Mouse (Mus musculus): ENCODE results near the gene Cep162. TPM values are rescaled to one million over a fixed set of nuclear protein-coding genes. Genes with fewer than 3 reads are reported as not detected.

Cep162 gene
- total RNA-seq, 2 experiments from 2014 or later, result 2.8 to 3.0 TPM

DNA sequence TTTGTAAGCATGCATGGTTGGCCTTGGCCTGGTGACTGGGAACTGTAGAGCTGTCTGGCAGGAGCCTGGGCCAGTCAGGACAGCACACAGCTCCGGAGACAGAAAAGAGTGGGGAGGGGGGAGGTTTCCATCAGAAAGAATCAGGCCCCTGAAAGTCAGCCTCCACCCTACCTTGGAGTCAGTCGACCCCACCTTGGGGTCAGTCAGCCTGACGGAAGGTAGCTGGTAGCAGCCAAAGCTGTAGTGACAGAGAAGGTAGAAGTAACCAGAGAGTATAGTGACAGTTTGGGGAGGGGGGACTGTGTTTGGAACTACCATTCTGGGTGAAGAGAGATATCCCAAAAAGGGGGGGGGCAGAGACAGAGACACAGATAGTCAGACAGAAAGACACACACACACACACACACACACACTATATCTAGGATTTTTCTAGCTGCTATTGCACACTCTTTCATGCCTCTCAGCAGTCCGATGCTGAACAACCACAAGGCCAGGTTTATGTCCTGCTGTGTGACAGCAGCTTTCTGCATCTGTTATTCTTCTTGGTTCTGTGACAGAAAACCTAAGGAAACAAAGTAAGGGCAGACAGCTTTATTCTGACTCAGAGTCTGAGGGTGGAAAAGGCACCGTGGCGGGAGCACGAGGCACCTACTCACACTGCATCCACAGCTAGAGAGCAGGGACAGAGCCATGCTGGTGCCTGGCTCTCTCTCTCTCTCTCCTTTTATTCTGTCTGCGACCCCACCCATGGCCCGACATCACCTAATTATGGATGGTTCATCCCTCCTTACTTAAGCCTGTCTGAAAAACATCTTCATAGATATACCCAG, 88.1 kb downstream of the Cep162 start:
- intact Hi-C loops (cut with DNase I), result no loop called here
- no peak for DNase-seq (ENCODE audit: low spot score)

- intact Hi-C loops (cut with DNase I), result no loop called here
- no peak for DNase-seq (ENCODE audit: low spot score)
Measured at GRCm38 (mm10) chr9:87162559-87162958, 92.8 kb downstream of the Cep162 start.

DNA sequence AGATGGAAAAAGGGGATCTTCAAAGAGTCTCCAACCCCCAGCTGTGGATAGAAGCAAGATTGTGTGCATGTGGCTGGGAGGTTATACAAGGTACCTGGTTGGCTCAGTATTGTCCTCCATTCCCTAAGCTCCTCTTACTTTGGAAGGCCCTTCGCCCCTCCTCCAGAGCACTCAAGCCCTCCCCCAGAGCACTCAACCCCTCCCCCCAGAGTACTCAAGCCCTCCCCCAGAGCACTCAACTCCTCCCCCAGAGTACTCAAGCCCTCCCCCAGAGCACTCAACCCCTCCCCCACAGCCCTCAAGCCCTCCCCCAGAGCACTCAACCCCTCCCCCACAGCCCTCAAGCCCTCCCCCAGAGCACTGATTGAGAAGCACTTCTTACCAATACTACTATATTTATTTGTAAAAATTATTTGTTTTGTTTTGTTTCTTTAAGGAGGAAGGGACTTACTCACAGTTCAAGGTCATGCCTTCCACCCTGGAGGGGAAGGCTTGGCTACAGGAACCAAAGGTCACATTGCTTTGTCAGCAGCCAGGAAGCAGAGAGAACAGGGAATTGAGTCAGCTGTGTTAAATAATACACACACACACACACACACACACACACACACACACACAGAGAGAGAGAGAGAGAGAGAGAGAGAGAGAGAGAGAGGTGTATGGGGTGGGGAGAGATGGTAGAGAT, 102.6 kb downstream of the Cep162 start:
- intact Hi-C loops (cut with DNase I), result no loop called here
- DNase-seq (ENCODE audit: low spot score), result no peak

DNA sequence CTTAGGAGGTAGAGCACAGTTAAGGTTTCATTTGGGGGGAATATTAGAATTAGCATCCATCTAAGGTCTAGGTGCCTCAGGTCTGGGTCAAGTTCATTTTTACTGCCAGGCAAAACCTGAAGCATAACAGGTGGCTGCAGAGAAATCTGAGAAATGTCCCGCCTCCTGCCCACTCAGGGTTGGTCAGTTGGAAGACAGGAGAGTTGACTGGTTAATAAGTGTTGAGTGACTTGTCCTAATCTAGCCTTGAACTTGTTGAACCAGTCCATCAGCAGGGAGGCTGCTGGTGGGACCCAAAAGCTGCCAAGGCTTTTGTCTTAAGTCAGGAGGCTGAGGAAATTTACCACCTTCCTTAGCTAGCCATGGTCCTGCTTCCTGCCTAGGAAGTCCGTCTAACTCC, 107.4 kb downstream of the Cep162 start:
- intact Hi-C loops (cut with DNase I), result no loop called here
- DNase-seq (ENCODE audit: low spot score), result no peak

DNA sequence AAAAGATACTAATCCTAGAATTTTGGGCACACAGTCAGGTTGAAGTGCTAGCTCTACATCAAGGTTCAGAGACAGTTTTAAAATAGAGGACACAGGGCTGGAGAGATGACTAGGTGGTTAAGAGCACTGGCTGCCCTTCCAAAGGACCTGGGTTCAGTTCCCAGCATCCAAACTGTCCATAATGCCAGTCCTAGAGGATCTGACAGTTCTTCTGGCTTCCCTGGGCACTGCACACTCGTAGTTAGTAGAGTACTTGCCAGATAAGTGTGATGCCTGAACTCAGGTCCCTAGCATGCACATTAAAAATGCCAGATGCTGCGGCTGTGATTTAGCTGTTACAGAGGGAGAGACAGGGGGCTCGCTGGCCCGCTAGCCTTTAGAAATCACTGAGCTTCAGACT, 108.9 kb downstream of the Cep162 start:
- DNase-seq (ENCODE audit: low spot score), result no peak
- intact Hi-C loops (cut with DNase I), result no loop called here

DNA sequence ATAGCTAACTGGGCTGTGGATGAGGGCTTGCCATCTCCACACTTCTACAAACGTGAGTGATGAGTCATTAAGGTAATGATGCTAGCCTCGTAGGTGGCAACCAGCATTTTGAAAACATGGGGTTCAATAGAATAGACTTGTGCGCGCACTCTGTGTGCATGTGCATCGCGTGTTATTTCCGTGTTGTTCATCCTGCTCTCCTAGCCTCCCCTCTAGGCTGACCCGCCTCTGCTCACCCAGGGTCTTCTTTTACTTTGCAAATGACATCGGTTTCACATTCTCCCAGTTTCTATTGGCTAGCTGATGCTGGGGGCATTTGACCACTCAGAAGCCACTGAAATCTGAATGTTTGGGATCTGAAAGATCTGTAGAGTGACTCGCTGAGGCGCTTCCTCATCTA, 109.7 kb downstream of the Cep162 start:
- no peak for DNase-seq (ENCODE audit: low spot score)
- intact Hi-C loops (cut with DNase I), result no loop called here

GRCm38 (mm10) chr9:87145180-87145579, 110.2 kb downstream of the Cep162 start:
- intact Hi-C loops (cut with DNase I), result no loop called here
- DNase-seq (ENCODE audit: low spot score), result no peak

- intact Hi-C loops (cut with DNase I), result no loop called here
- DNase-seq (ENCODE audit: low spot score), result no peak
Measured at GRCm38 (mm10) chr9:87144532-87144931, 110.8 kb downstream of the Cep162 start.

- intact Hi-C loops (cut with DNase I), result no loop called here
- DNase-seq (ENCODE audit: low spot score), result no peak
Measured at GRCm38 (mm10) chr9:87144106-87144505, 111.2 kb downstream of the Cep162 start, which contains the start of gene Mrap2. TSS of gene Mrap2 (plus strand) at chr9:87144306.

DNA sequence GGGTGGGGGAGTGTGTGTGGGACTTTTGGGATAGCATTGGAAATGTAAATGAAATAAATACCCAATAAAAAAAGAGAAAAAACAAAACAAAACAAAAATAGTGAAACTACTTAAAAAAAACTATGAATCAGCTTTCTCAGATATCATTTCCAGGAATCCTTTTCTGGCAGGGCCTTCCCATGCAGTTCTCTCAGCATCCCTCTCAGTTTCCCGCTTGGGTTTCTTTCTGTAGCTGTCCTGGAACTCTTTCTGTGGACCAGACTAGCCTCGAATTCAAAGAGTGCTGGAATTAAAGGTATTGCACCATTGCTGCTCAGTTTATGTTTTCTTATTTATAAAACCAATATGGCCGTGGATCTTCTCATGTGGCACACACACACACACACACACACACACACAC, 112.3 kb downstream of the Cep162 start:
- intact Hi-C loops (cut with DNase I), result no loop called here
- DNase-seq (ENCODE audit: low spot score), result no peak

Other genes starting within 250 kb of the Cep162 start
- gene Ripply2, start 240.0 kb downstream of the Cep162 start, total RNA-seq (2021), result not detected
- 10 to 100 TPM; 25.6 to 28.7 TPM for gene Cyb5r4, start 233.5 kb downstream of the Cep162 start, total RNA-seq (2021)
- gene Mrap2, start 111.2 kb downstream of the Cep162 start, total RNA-seq (2021), result 1 to 10 TPM; 3.4 to 3.6 TPM